In the genomic region with DNA sequence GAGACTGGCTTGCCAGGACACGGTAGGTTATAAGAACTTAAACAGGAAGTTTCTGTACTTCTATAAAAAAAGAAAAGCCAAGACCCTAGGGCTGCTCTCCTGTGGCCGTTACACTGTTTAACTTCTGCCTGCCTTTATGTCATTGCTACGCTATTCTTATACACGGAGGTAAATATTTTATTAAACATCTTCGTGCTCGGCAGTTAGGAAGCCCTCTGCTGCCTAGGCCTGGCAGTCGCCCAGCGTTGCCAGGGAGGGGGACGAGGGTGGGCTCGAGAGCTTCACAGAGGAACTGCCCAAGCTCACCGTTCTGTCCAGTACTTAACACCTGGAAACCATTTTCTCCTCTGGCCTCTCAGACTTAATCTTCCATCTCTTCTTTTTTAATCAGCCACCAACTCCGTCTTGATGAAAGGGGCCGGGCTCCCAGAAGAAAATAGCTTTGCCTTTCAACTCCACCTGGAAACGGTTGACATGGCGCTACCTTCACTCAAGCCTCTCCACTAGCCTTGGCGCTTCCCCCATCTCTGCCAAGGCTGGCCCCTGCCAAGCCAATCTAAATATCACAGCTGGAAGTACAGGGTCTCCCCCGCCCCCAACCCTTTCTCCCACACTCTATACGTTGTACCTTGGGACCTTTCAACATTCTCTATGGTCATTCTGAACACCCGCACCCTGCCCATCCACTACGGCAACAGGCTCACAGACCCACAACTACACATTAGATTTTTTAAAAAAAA, we compare ENCODE assay signal across 8 mouse cellular contexts. TPM values are rescaled to one million over a fixed set of nuclear protein-coding genes. Genes with fewer than 3 reads are reported as not detected.
A peak's percentile ranks its signal among the peaks of the same experiment; 100 is the strongest.
DNase-seq lines count a peak whose midpoint lies in the region; ATAC-seq lines count a peak whose summit lies in the region.
"Had no signal": no experiment of that assay in that cellular context is flagged by ENCODE, and none has a peak within 500 bp of the region (broad histone marks: within the 10 kb centered on the region; RNA-seq: fewer than 3 reads in every experiment).

No protein-coding gene starts in this region.

- H3K4me2 ChIP-seq in kidney, embryonic 16.5 days (replicated peaks; ENCODE audit: low read depth, low read length), result no peak overlapping the region
- H3K4me2 ChIP-seq in embryonic facial prominence, embryonic 12.5 days (replicated peaks), result peak overlapping the region; percentile 27
- H3K4me2 ChIP-seq in hindbrain, embryonic 13.5 days, result no peak overlapping the region
- no peak overlapping the region for H3K4me2 ChIP-seq in midbrain, embryonic 12.5 days (replicated peaks)

- ATAC-seq in kidney, embryonic 16.5 days (ENCODE audit: low FRiP score, low TSS enrichment), result peak; percentile 78
- 0 out of 2 replicates have a peak, but pooled peaks have one; percentile 61 for ATAC-seq in embryonic facial prominence, embryonic 12.5 days (ENCODE audit: insufficient number of reproducible peaks, insufficient read depth, low FRiP score, low TSS enrichment)
- ATAC-seq in hindbrain, embryonic 13.5 days (ENCODE audit: low FRiP score), result 0 out of 2 replicates have a peak, but pooled peaks have one; percentile 39
- ATAC-seq in midbrain, embryonic 12.5 days (ENCODE audit: low FRiP score, low read depth), result no peak

- H3K9me3 ChIP-seq in kidney, embryonic 16.5 days (ENCODE audit: low read length), result no peaks in the 10 kb centered on the region
- H3K9me3 ChIP-seq in embryonic facial prominence, embryonic 12.5 days, result no peaks in the 10 kb centered on the region
- H3K9me3 ChIP-seq in hindbrain, embryonic 13.5 days, result no peaks in the 10 kb centered on the region
- H3K9me3 ChIP-seq in midbrain, embryonic 12.5 days, result no peaks in the 10 kb centered on the region

- peaks cover 11% of the 10 kb centered on the region; the same call in 1 of the 2 replicates for H3K4me1 ChIP-seq in kidney, embryonic 16.5 days (ENCODE audit: insufficient read depth, low read length)
- peaks cover 26% of the 10 kb centered on the region for H3K4me1 ChIP-seq in embryonic facial prominence, embryonic 12.5 days
- H3K4me1 ChIP-seq in hindbrain, embryonic 13.5 days (replicated peaks), result peaks cover 29% of the 10 kb centered on the region
- peaks cover 22% of the 10 kb centered on the region for H3K4me1 ChIP-seq in midbrain, embryonic 12.5 days

- H3K36me3 ChIP-seq in kidney, embryonic 16.5 days (ENCODE audit: insufficient read depth, low read length), result no peaks in the 10 kb centered on the region
- H3K36me3 ChIP-seq in embryonic facial prominence, embryonic 12.5 days, result no peaks in the 10 kb centered on the region
- H3K36me3 ChIP-seq in hindbrain, embryonic 13.5 days, result no peaks in the 10 kb centered on the region
- H3K36me3 ChIP-seq in midbrain, embryonic 12.5 days, result no peaks in the 10 kb centered on the region

- WGBS in kidney, embryonic 16.5 days, result 51% methylated on average over 20 of the region's 20 CpGs
- 29% methylated on average over 20 of the region's 20 CpGs for WGBS in embryonic facial prominence, embryonic 12.5 days
- 62% methylated on average over 20 of the region's 20 CpGs for WGBS in hindbrain, embryonic 13.5 days
- 65% methylated on average over 20 of the region's 20 CpGs for WGBS in midbrain, embryonic 12.5 days

- no peak for DNase-seq in kidney, adult 9 months
- no peak for DNase-seq in adrenal gland, postnatal 25 days
- DNase-seq in spleen, postnatal 14 days (ENCODE audit: low spot score in 2 of 2), result no peak

- peak overlapping the region; percentile 39; the same call in 1 of the 2 replicates for H3K27ac ChIP-seq in kidney, embryonic 16.5 days (ENCODE audit: low read length)
- peak overlapping the region; percentile 65 for H3K27ac ChIP-seq in embryonic facial prominence, embryonic 12.5 days
- H3K27ac ChIP-seq in hindbrain, embryonic 13.5 days, result peak overlapping the region; percentile 58
- H3K27ac ChIP-seq in midbrain, embryonic 12.5 days (replicated peaks), result 0 out of 2 replicates have a peak overlapping the region, but pooled peaks have one; percentile 10

- no peak overlapping the region for H3K4me3 ChIP-seq in kidney, embryonic 16.5 days (ENCODE audit: low read length)
- no peak overlapping the region for H3K4me3 ChIP-seq in embryonic facial prominence, embryonic 12.5 days
- H3K4me3 ChIP-seq in hindbrain, embryonic 13.5 days, result no peak overlapping the region
- no peak overlapping the region for H3K4me3 ChIP-seq in midbrain, embryonic 12.5 days
- H3K4me3 ChIP-seq: myocyte had no signal

- no peaks in the 10 kb centered on the region for H3K27me3 ChIP-seq in kidney, embryonic 16.5 days (ENCODE audit: insufficient read depth, low read length)
- no peaks in the 10 kb centered on the region for H3K27me3 ChIP-seq in embryonic facial prominence, embryonic 12.5 days
- H3K27me3 ChIP-seq in hindbrain, embryonic 13.5 days, result no peaks in the 10 kb centered on the region
- H3K27me3 ChIP-seq in midbrain, embryonic 12.5 days, result no peaks in the 10 kb centered on the region

- H3K9ac ChIP-seq in kidney, embryonic 16.5 days (replicated peaks; ENCODE audit: low read length), result 0 out of 2 replicates have a peak overlapping the region, but pooled peaks have one; percentile 31
- no peak overlapping the region for H3K9ac ChIP-seq in embryonic facial prominence, embryonic 12.5 days
- H3K9ac ChIP-seq in hindbrain, embryonic 13.5 days, result 0 out of 2 replicates have a peak overlapping the region, but pooled peaks have one; percentile 29
- H3K9ac ChIP-seq in midbrain, embryonic 12.5 days (replicated peaks), result no peak overlapping the region

RNA-seq across cellular contexts. Expression of a gene that starts 9.6 kb away (rescaled TPM):
- 24.3 and 30.0 TPM in 2 replicates for polyA plus RNA-seq in kidney, embryonic 16.5 days (2015; fragmentation: Nextera tagmentation; extraction: Ambion mirVana)
- polyA plus RNA-seq in embryonic facial prominence, embryonic 12.5 days (2016; fragmentation: Nextera tagmentation; extraction: Ambion mirVana), result 22.0 and 25.8 TPM in 2 replicates
- polyA plus RNA-seq in hindbrain, embryonic 13.5 days (2015; fragmentation: Nextera tagmentation; extraction: Ambion mirVana), result 36.6 and 41.0 TPM in 2 replicates
- 41.5 and 47.9 TPM in 2 replicates for polyA plus RNA-seq in midbrain, embryonic 12.5 days (2016; fragmentation: Nextera tagmentation; extraction: Ambion mirVana)
- 154 and 189 TPM in 2 replicates for total RNA-seq in adrenal gland, postnatal 25 days (2021)

Comparison
In these comparisons a context has a peak if more than half of its experiments do, and no peak if none do; other contexts are left out.
1. H3K27ac ChIP-seq: peak in every context shown above with its lines; median percentile 65 in embryonic facial prominence, embryonic 12.5 days; 58 in hindbrain, embryonic 13.5 days; 39 in kidney, embryonic 16.5 days; 10 in midbrain, embryonic 12.5 days.
2. H3K9ac ChIP-seq: peak in kidney, embryonic 16.5 days (single experiment) and hindbrain, embryonic 13.5 days (single experiment); none in embryonic facial prominence, embryonic 12.5 days (single experiment) and midbrain, embryonic 12.5 days (single experiment).